In genomic region chr5:73340723-73341235, GRCm38 (mm10) we compare ENCODE assay signal across 8 mouse cellular contexts. TPM values are rescaled to one million over a fixed set of nuclear protein-coding genes. Genes with fewer than 3 reads are reported as not detected.
DNase-seq lines count a peak whose midpoint lies in the region; ATAC-seq and TF ChIP-seq lines count a peak whose summit lies in the region.

TSS of gene Ociad2 (minus strand) at chr5:73341028.

- WGBS in embryonic facial prominence, embryonic 11.5 days: 89% methylated on average over 8 of the region's 8 CpGs
- 87% methylated on average over 8 of the region's 8 CpGs for WGBS in embryonic facial prominence, embryonic 10.5 days
- WGBS in lung, postnatal 0 days: 78% methylated on average over 8 of the region's 8 CpGs
- WGBS in lung, adult 2 months: 84% methylated on average over 8 of the region's 8 CpGs
- whole genome bisulfite sequencing in large intestine, adult 2 months: 76% methylated on average over 8 of the region's 8 CpGs
- 75% methylated on average over 8 of the region's 8 CpGs for WGBS in stomach, embryonic 16.5 days

- no peak for TF ChIP-seq POLR2A in lung, adult 2 months (IDR thresholded peaks at IDR 0.05; ENCODE audit: borderline replicate concordance, extremely low read depth, low read depth, low read length)

- H3K9ac ChIP-seq in embryonic facial prominence, embryonic 11.5 days (replicated peaks; ENCODE audit: low read length): no peak within 1 kb of the TSS
- no peak within 1 kb of the TSS for H3K9ac ChIP-seq in lung, postnatal 0 days (replicated peaks; ENCODE audit: low read depth)
- no peak within 1 kb of the TSS for H3K9ac ChIP-seq in stomach, embryonic 16.5 days (ENCODE audit: low read length)

- no peaks in the 10 kb centered on the region for H3K27me3 ChIP-seq in embryonic facial prominence, embryonic 11.5 days (ENCODE audit: control insufficient read depth, insufficient read depth, low read length)
- peaks cover 12% of the 10 kb centered on the region for H3K27me3 ChIP-seq in embryonic facial prominence, embryonic 10.5 days (replicated peaks; ENCODE audit: low read depth, poor library complexity, severe bottlenecking)
- no peaks in the 10 kb centered on the region for H3K27me3 ChIP-seq in lung, postnatal 0 days (replicated peaks; ENCODE audit: insufficient read depth, low read length)
- H3K27me3 ChIP-seq in stomach, embryonic 16.5 days (ENCODE audit: control insufficient read depth, insufficient read depth, low read length): no peaks in the 10 kb centered on the region

- no peak within 1 kb of the TSS for H3K27ac ChIP-seq in embryonic facial prominence, embryonic 11.5 days (replicated peaks; ENCODE audit: low read depth, low read length)
- H3K27ac ChIP-seq in embryonic facial prominence, embryonic 10.5 days (replicated peaks): no peak within 1 kb of the TSS
- no peak within 1 kb of the TSS for H3K27ac ChIP-seq in lung, postnatal 0 days (ENCODE audit: low read length)
- H3K27ac ChIP-seq in stomach, embryonic 16.5 days (ENCODE audit: low read length): 0 out of 2 replicates have a peak within 1 kb of the TSS, but pooled peaks have one; percentile 8

- no peak for TF ChIP-seq CTCF in lung, postnatal 0 days (IDR thresholded peaks at IDR 0.05)
- TF ChIP-seq CTCF in lung, adult 2 months (IDR thresholded peaks at IDR 0.05; ENCODE audit: insufficient read depth, low read length): no peak

- no peaks in the 10 kb centered on the region for H3K4me1 ChIP-seq in embryonic facial prominence, embryonic 11.5 days (ENCODE audit: control insufficient read depth, insufficient read depth, low read length)
- peaks cover 12% of the 10 kb centered on the region for H3K4me1 ChIP-seq in embryonic facial prominence, embryonic 10.5 days
- peaks cover 3% of the 10 kb centered on the region; the same call in 1 of the 2 replicates for H3K4me1 ChIP-seq in lung, postnatal 0 days (ENCODE audit: insufficient read depth, low read depth, low read length)
- no peaks in the 10 kb centered on the region for H3K4me1 ChIP-seq in lung, adult 2 months (ENCODE audit: control insufficient read depth, insufficient read depth, low read length)
- H3K4me1 ChIP-seq in stomach, embryonic 16.5 days (ENCODE audit: control insufficient read depth, insufficient read depth, low read length): no peaks in the 10 kb centered on the region

- H3K36me3 ChIP-seq in embryonic facial prominence, embryonic 11.5 days (replicated peaks; ENCODE audit: control insufficient read depth, insufficient read depth, low read depth, low read length): no peaks in the 10 kb centered on the region
- H3K36me3 ChIP-seq in embryonic facial prominence, embryonic 10.5 days (replicated peaks): no peaks in the 10 kb centered on the region
- no peaks in the 10 kb centered on the region for H3K36me3 ChIP-seq in lung, postnatal 0 days (ENCODE audit: insufficient read depth, low read length)
- H3K36me3 ChIP-seq in stomach, embryonic 16.5 days (ENCODE audit: control insufficient read depth, insufficient read depth, low read length): no peaks in the 10 kb centered on the region

- no peak for ATAC-seq in embryonic facial prominence, embryonic 11.5 days (replicated peaks; ENCODE audit: insufficient number of reproducible peaks, low FRiP score, low TSS enrichment, low read depth)
- no peak for ATAC-seq in lung, postnatal 0 days
- ATAC-seq in stomach, embryonic 16.5 days (ENCODE audit: insufficient read depth, low FRiP score): no peak

- no peaks in the 10 kb centered on the region for H3K9me3 ChIP-seq in embryonic facial prominence, embryonic 11.5 days (replicated peaks; ENCODE audit: control insufficient read depth, low read length)
- H3K9me3 ChIP-seq in embryonic facial prominence, embryonic 10.5 days: no peaks in the 10 kb centered on the region
- H3K9me3 ChIP-seq in lung, postnatal 0 days (ENCODE audit: low read length): no peaks in the 10 kb centered on the region
- H3K9me3 ChIP-seq in stomach, embryonic 16.5 days (replicated peaks; ENCODE audit: control insufficient read depth, low read length): no peaks in the 10 kb centered on the region

- no peak for DNase-seq in embryonic facial prominence, embryonic 11.5 days (ENCODE audit: low spot score)
- DNase-seq in embryonic facial prominence, embryonic 10.5 days (ENCODE audit: low spot score): no peak
- DNase-seq in lung, postnatal 0 days (ENCODE audit: low spot score): no peak
- no peak for DNase-seq in lung, adult 2 months
- no peak for DNase-seq in large intestine, adult 2 months (ENCODE audit: low read depth, low spot score)
- DNase-seq in ovary, postnatal 36 days (ENCODE audit: low spot score): no peak
- DNase-seq in frontal cortex, postnatal 25 days (ENCODE audit: low spot score in 2 of 2): no peak

- no peak within 1 kb of the TSS for H3K4me3 ChIP-seq in embryonic facial prominence, embryonic 11.5 days (ENCODE audit: low read depth, low read length)
- H3K4me3 ChIP-seq in embryonic facial prominence, embryonic 10.5 days: no peak within 1 kb of the TSS
- H3K4me3 ChIP-seq in lung, postnatal 0 days (ENCODE audit: low read depth, low read length): no peak within 1 kb of the TSS
- no peak within 1 kb of the TSS for H3K4me3 ChIP-seq in lung, adult 2 months (replicated peaks; ENCODE audit: extremely low read depth, low read depth, low read length)
- H3K4me3 ChIP-seq in stomach, embryonic 16.5 days (replicated peaks; ENCODE audit: low read length): no peak within 1 kb of the TSS

- H3K4me2 ChIP-seq in embryonic facial prominence, embryonic 11.5 days (ENCODE audit: low read depth, low read length): no peak within 1 kb of the TSS
- H3K4me2 ChIP-seq in lung, postnatal 0 days (replicated peaks; ENCODE audit: low read depth, low read length): no peak within 1 kb of the TSS
- no peak within 1 kb of the TSS for H3K4me2 ChIP-seq in stomach, embryonic 16.5 days (ENCODE audit: low read depth, low read length)

- TF ChIP-seq EP300 in lung, postnatal 0 days (IDR thresholded peaks at IDR 0.05): no peak

RNA-seq across cellular contexts. Expression of gene Ociad2, which starts in this region (rescaled TPM):
- polyA plus RNA-seq in embryonic facial prominence, embryonic 11.5 days (2014; fragmentation: Nextera tagmentation; extraction: Ambion mirVana): 11.3 and 12.7 TPM in 2 replicates
- polyA plus RNA-seq in embryonic facial prominence, embryonic 10.5 days (2016; fragmentation: Nextera tagmentation; extraction: Ambion mirVana): 7.1 and 9.4 TPM in 2 replicates
- polyA plus RNA-seq in lung, postnatal 0 days (2015; fragmentation: Nextera tagmentation; extraction: Ambion mirVana): 35.9 and 47.2 TPM in 2 replicates
- 3.0 and 4.3 TPM in 2 replicates for polyA plus RNA-seq in lung, adult 2 months (2012; rRNA removed)
- polyA plus RNA-seq in large intestine, adult 2 months (2012; rRNA removed): 16.8 and 19.2 TPM in 2 replicates
- polyA plus RNA-seq in stomach, embryonic 16.5 days (2015; fragmentation: Nextera tagmentation; extraction: Ambion mirVana): 93.9 and 103 TPM in 2 replicates
